In the genomic region with DNA sequence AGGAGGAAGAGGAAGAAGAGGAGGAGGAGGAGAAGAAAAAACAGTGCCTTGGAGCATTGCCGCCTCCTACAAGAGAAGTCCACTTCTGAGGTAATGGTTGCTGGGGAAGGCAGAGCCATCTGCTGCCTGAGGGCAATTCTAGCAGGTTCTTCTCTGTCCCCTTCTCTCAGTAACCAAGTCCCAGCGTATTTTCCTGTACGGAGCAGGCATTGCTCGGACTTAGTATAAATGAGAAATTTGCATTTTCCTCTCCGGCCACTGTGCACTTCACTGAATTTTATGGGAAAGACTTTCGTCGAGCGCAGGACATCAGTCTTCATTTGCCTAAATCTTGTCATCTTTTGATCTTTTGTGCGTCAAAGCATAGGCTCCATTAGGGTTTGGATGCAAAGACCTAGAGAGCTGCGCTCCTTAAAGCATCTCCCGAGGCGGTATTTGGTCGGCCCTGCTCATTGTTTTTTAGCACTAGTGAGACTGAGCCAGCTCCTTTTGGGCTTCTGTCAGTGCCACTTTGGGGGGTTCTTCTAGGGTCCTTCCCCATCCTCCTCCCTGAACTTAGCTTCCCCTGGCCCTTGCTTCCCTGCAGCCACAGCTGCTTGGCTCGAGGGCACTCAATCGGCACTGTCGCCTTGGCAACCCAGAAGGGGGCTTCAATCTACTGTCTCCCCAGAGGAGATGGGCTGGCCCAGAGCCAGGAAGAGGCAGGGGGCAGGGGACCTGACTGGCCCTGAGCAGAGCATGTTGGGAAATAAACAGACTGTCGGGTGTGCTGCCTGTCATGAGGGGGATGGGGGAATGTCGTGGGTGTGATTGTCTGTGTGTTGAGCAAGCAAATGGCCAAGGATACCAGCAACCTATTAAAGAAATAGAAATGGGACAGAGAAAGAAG, we compare ENCODE assay signal across 8 mouse cellular contexts. TPM values are rescaled to one million over a fixed set of nuclear protein-coding genes. Genes with fewer than 3 reads are reported as not detected.
A peak's percentile ranks its signal among the peaks of the same experiment; 100 is the strongest.
DNase-seq lines count a peak whose midpoint lies in the region; ATAC-seq and TF ChIP-seq lines count a peak whose summit lies in the region.

No protein-coding gene starts in this region.

- H3K4me2 ChIP-seq in intestine, embryonic 14.5 days (ENCODE audit: low read length) = peak overlapping the region; percentile 23
- no peak overlapping the region for H3K4me2 ChIP-seq in intestine, postnatal 0 days (replicated peaks; ENCODE audit: low read depth)
- H3K4me2 ChIP-seq in midbrain, embryonic 11.5 days = peak overlapping the region; percentile 41

- peak; percentile 67 for DNase-seq in intestine, embryonic 14.5 days (ENCODE audit: low spot score)
- peak; percentile 23 for DNase-seq in brain, adult 2 months (ENCODE audit: low read depth, low spot score)
- peak; percentile 97 for DNase-seq in midbrain, embryonic 11.5 days (ENCODE audit: low spot score, missing footprints)
- DNase-seq in thymus, postnatal 0 days (ENCODE audit: low spot score) = no peak
- no peak for DNase-seq in heart, adult 9 months (ENCODE audit: low spot score in 2 of 2)
- DNase-seq in spleen, adult 12 weeks (ENCODE audit: low spot score) = no peak

- H3K36me3 ChIP-seq in intestine, embryonic 14.5 days (ENCODE audit: control insufficient read depth, insufficient read depth, low read length) = no peaks in the 10 kb centered on the region
- no peaks in the 10 kb centered on the region for H3K36me3 ChIP-seq in intestine, postnatal 0 days (ENCODE audit: control insufficient read depth, insufficient read depth)
- H3K36me3 ChIP-seq in midbrain, embryonic 11.5 days (ENCODE audit: control insufficient read depth, insufficient read depth, low read length) = no peaks in the 10 kb centered on the region

- no peak overlapping the region for H3K9ac ChIP-seq in intestine, embryonic 14.5 days (ENCODE audit: low read length)
- H3K9ac ChIP-seq in intestine, postnatal 0 days (ENCODE audit: low read depth, low read length) = no peak overlapping the region
- peak overlapping the region; percentile 47 for H3K9ac ChIP-seq in midbrain, embryonic 11.5 days (ENCODE audit: low read length)

- WGBS in intestine, embryonic 14.5 days = 17% methylated on average over 18 of the region's 18 CpGs
- WGBS in intestine, postnatal 0 days = 25% methylated on average over 18 of the region's 18 CpGs
- 4% methylated on average over 18 of the region's 18 CpGs for WGBS in midbrain, embryonic 11.5 days

- TF ChIP-seq CTCF in intestine, postnatal 0 days (IDR thresholded peaks at IDR 0.05; ENCODE audit: low read depth) = no peak

- H3K27me3 ChIP-seq in intestine, embryonic 14.5 days (replicated peaks; ENCODE audit: control insufficient read depth, insufficient read depth, low read length) = 0 out of 2 replicates have a peak, but pooled peaks cover 3% of the 10 kb centered on the region
- H3K27me3 ChIP-seq in intestine, postnatal 0 days (replicated peaks; ENCODE audit: control insufficient read depth, insufficient read depth, low read length) = 0 out of 2 replicates have a peak, but pooled peaks cover 8% of the 10 kb centered on the region
- no peaks in the 10 kb centered on the region for H3K27me3 ChIP-seq in midbrain, embryonic 11.5 days (ENCODE audit: control insufficient read depth, insufficient read depth, low read length)

- H3K9me3 ChIP-seq in intestine, embryonic 14.5 days (ENCODE audit: control insufficient read depth, low read length) = no peaks in the 10 kb centered on the region
- no peaks in the 10 kb centered on the region for H3K9me3 ChIP-seq in intestine, postnatal 0 days (ENCODE audit: control insufficient read depth)
- H3K9me3 ChIP-seq in midbrain, embryonic 11.5 days (ENCODE audit: control insufficient read depth, low read length) = no peaks in the 10 kb centered on the region

- H3K4me1 ChIP-seq in intestine, embryonic 14.5 days (replicated peaks; ENCODE audit: control insufficient read depth, insufficient read depth, low read length) = peaks cover 8% of the 10 kb centered on the region
- H3K4me1 ChIP-seq in intestine, postnatal 0 days (replicated peaks; ENCODE audit: control insufficient read depth, insufficient read depth, low read length) = no peaks in the 10 kb centered on the region
- H3K4me1 ChIP-seq in midbrain, embryonic 11.5 days (ENCODE audit: control insufficient read depth, insufficient read depth, low read length) = peaks cover 16% of the 10 kb centered on the region

- no peak overlapping the region for H3K4me3 ChIP-seq in intestine, embryonic 14.5 days (ENCODE audit: low read depth, low read length)
- no peak overlapping the region for H3K4me3 ChIP-seq in intestine, postnatal 0 days (ENCODE audit: low read depth, low read length)
- H3K4me3 ChIP-seq in midbrain, embryonic 11.5 days (ENCODE audit: low read depth, low read length) = peak overlapping the region; percentile 1; the same call in 1 of the 2 replicates

- 0 out of 2 replicates have a peak, but pooled peaks have one; percentile 40 for ATAC-seq in intestine, embryonic 14.5 days (replicated peaks; ENCODE audit: low FRiP score, low TSS enrichment, low read depth)
- ATAC-seq in intestine, postnatal 0 days = no peak
- 0 out of 2 replicates have a peak, but pooled peaks have one; percentile 14 for ATAC-seq in granulocyte monocyte progenitor cell, adult 5-6 weeks (replicated peaks; ENCODE audit: poor library complexity, severe bottlenecking)
- ATAC-seq in midbrain, embryonic 11.5 days (ENCODE audit: low FRiP score) = peak; percentile 97

- H3K27ac ChIP-seq in intestine, embryonic 14.5 days (ENCODE audit: low read depth) = no peak overlapping the region
- H3K27ac ChIP-seq in intestine, postnatal 0 days (ENCODE audit: low read depth, low read length) = no peak overlapping the region
- H3K27ac ChIP-seq in midbrain, embryonic 11.5 days (ENCODE audit: low read depth, low read length) = peak overlapping the region; percentile 88

RNA-seq across cellular contexts. Expression of a gene that starts 13.7 kb away (rescaled TPM):
- polyA plus RNA-seq in intestine, embryonic 14.5 days (2014; fragmentation: Nextera tagmentation; extraction: Ambion mirVana) = 26.2 and 31.0 TPM in 2 replicates
- 6.0 and 6.5 TPM in 2 replicates for polyA plus RNA-seq in intestine, postnatal 0 days (2015; fragmentation: Nextera tagmentation; extraction: Ambion mirVana)
- total RNA-seq in granulocyte monocyte progenitor cell, adult 5-6 weeks (2014; fragmentation: Nextera tagmentation) = 98.2 and 118 TPM in 2 replicates
- 38.6 and 50.6 TPM in 2 replicates for total RNA-seq in granulocyte monocyte progenitor cell, adult 5-6 weeks (2017)
- 52.4 and 56.6 TPM in 2 replicates for polyA plus RNA-seq in midbrain, embryonic 11.5 days (2014; fragmentation: Nextera tagmentation; extraction: Ambion mirVana)
- 21.3 and 22.3 TPM in 2 replicates for polyA plus RNA-seq in thymus, postnatal 0 days (2015; fragmentation: Nextera tagmentation; extraction: Ambion mirVana)

RNA-seq across cellular contexts. Expression of a gene that starts 53.4 kb away (rescaled TPM):
- polyA plus RNA-seq in intestine, embryonic 14.5 days (2014; fragmentation: Nextera tagmentation; extraction: Ambion mirVana) = 42.1 and 43.1 TPM in 2 replicates
- 8.0 and 9.2 TPM in 2 replicates for polyA plus RNA-seq in intestine, postnatal 0 days (2015; fragmentation: Nextera tagmentation; extraction: Ambion mirVana)
- 9.3 and 12.3 TPM in 2 replicates for total RNA-seq in granulocyte monocyte progenitor cell, adult 5-6 weeks (2014; fragmentation: Nextera tagmentation)
- total RNA-seq in granulocyte monocyte progenitor cell, adult 5-6 weeks (2017) = 25.0 and 31.4 TPM in 2 replicates
- 71.6 and 74.8 TPM in 2 replicates for polyA plus RNA-seq in midbrain, embryonic 11.5 days (2014; fragmentation: Nextera tagmentation; extraction: Ambion mirVana)
- 25.9 and 26.8 TPM in 2 replicates for polyA plus RNA-seq in thymus, postnatal 0 days (2015; fragmentation: Nextera tagmentation; extraction: Ambion mirVana)

Comparison
In these comparisons a context has a peak if more than half of its experiments do, and no peak if none do; other contexts are left out.
1. DNase-seq: peak in intestine, embryonic 14.5 days (single experiment), brain, adult 2 months (single experiment) and midbrain, embryonic 11.5 days (single experiment); none in thymus, postnatal 0 days (single experiment), heart, adult 9 months (0 of 2) and spleen, adult 12 weeks (single experiment).